Mouse (Mus musculus) erythroblast, embryonic 14.5 days (primary cell): ENCODE data around the gene 9430097D07Rik.

Experiments
- GATA1 ChIP-seq: IDR thresholded peaks from 2 replicates; pipeline ENCODE4 v1.6.1; 2012; ENCODE audit warnings: low read length, inconsistent platforms, mixed read lengths
- TAL1 ChIP-seq: IDR thresholded peaks from 3 replicates; pipeline ENCODE4 v1.6.1; 2012; ENCODE audit warnings: low read length, inconsistent platforms, mixed read lengths

GRCm38 (mm10) chr2:32607262-32607947 lies 31.9 kb upstream of the 9430097D07Rik start:
- TF ChIP-seq GATA1 (no peak), TAL1 (no peak)
